Mouse (Mus musculus) macrophage (primary cell): ENCODE measurements around the gene Kat14. TPM values are rescaled to one million over a fixed set of nuclear protein-coding genes. Genes with fewer than 3 reads are reported as not detected.

ENCODE experiments used
- H3K27ac ChIP-seq: fragments of 350-480 bp; formaldehyde crosslinking; 2 replicates; pipeline ENCODE4 v1.9.0; 2021
- H3K36me3 ChIP-seq: fragments of 350-480 bp; formaldehyde crosslinking; 2 replicates; pipeline ENCODE4 v1.9.0; 2021; ENCODE audit errors: inconsistent target
- H3K4me3 ChIP-seq: fragments of 350-480 bp; formaldehyde crosslinking; 2 replicates; pipeline ENCODE4 v1.9.0; 2021; ENCODE audit errors: inconsistent target
- H3K79me2 ChIP-seq: fragments of 350-480 bp; formaldehyde crosslinking; 2 replicates; pipeline ENCODE4 v1.9.0; 2021; ENCODE audit errors: inconsistent target
- WGBS: methylation state at CpG from one replicate; pipeline ENCODE4 v1.1.7; 2026; ENCODE audit warnings: inconsistent platforms; ENCODE audit not compliant: missing documents; 5-methylcytosine and 5-hydroxymethylcytosine counted together
- polyA plus RNA-seq: library from polyadenylated mRNA; stranded (reverse); fragments of 250-400 nt; gene quantifications from 3 replicates; pipeline ENCODE4 v1.2.4, GENCODE M21; 2018; ENCODE audit warnings: inconsistent platforms
- total RNA-seq, 78 experiments: library from RNA; depleted of rRNA; stranded (reverse); fragments of 250-400 nt; gene quantifications; 1 replicate in 9 of 78; 2 replicates in 24 of 78; 3 replicates in 43 of 78; 4 replicates in 2 of 78; pipeline ENCODE4 v1.2.4; 2018; ENCODE audit warnings: inconsistent platforms in 56 of 78

Gene Kat14
- total RNA-seq (2018; cell fraction: chromatin; rRNA removed) = 10 to 100 TPM in 23 of 26 experiments, 1 to 10 TPM in 3; 8.1 to 91.6 (median 41.1) TPM
- 10 to 100 TPM in 25 of 26 experiments, 1 to 10 TPM in 1; 9.7 to 38.1 (median 30.1) TPM for total RNA-seq (2018; cell fraction: cytosol; rRNA removed)
- 10 to 100 TPM in 25 of 26 experiments, 1 to 10 TPM in 1; 9.7 to 82.4 (median 35.2) TPM for total RNA-seq (2018; cell fraction: nucleus; rRNA removed)
- 23.5 to 36.0 TPM (median 28.7 TPM) in 3 replicates for polyA plus RNA-seq

GRCm38 (mm10) chr2:144368400-144369019 lies at the start of gene Kat14, which contains the start of gene Pet117:
Gene Kat14 (plus strand): TSS chr2:144368983.
Gene Pet117 (plus strand): TSS chr2:144368996.
- H3K27ac ChIP-seq = peak within 1 kb of the TSS; percentile 91
- H3K79me2 ChIP-seq = peaks cover 43% of the 10 kb centered on the region
- peak within 1 kb of the TSS; percentile 85 for H3K4me3 ChIP-seq
- H3K36me3 ChIP-seq = peaks cover 4% of the 10 kb centered on the region
- WGBS = 6% methylated on average over 38 of the region's 38 CpGs

GRCm38 (mm10) chr2:144324218-144324617 lies 44.6 kb upstream of the Kat14 start:
- WGBS = 82% methylated on average over 3 of the region's 3 CpGs
- H3K27ac ChIP-seq = no peak overlapping the region

GRCm38 (mm10) chr2:144329451-144329850 lies 39.3 kb upstream of the Kat14 start:
- Histone ChIP-seq H3K79me2 (no peaks in the 10 kb centered on the region), H3K36me3 (no peaks in the 10 kb centered on the region), H3K27ac (no peak overlapping the region), H3K4me3 (no peak overlapping the region)
- WGBS = 58% methylated on average over 2 of the region's 10 CpGs

More at GRCm38 (mm10) chr2:144324218-144324617, 44.6 kb upstream of the Kat14 start:
- H3K4me3 ChIP-seq = no peak overlapping the region
- H3K79me2 ChIP-seq = no peaks in the 10 kb centered on the region
- H3K36me3 ChIP-seq = no peaks in the 10 kb centered on the region

- Histone ChIP-seq H3K27ac (no peak overlapping the region), H3K36me3 (no peaks in the 10 kb centered on the region), H3K79me2 (no peaks in the 10 kb centered on the region), H3K4me3 (no peak overlapping the region)
- 21% methylated on average over 10 of the region's 10 CpGs for WGBS
These were observed 38.8 kb upstream of the Kat14 start for GRCm38 (mm10) chr2:144329937-144330336.

- 9% methylated on average over 31 of the region's 41 CpGs for WGBS
- H3K36me3 ChIP-seq = no peaks in the 10 kb centered on the region
- no peak overlapping the region for H3K4me3 ChIP-seq
- no peak overlapping the region for H3K27ac ChIP-seq
- no peaks in the 10 kb centered on the region for H3K79me2 ChIP-seq
These were observed 38.3 kb upstream of the Kat14 start for GRCm38 (mm10) chr2:144330352-144330959.

- H3K36me3 ChIP-seq = no peaks in the 10 kb centered on the region
- WGBS = 3% methylated on average over 47 of the region's 50 CpGs
- H3K4me3 ChIP-seq = no peak overlapping the region
- no peaks in the 10 kb centered on the region for H3K79me2 ChIP-seq
- no peak overlapping the region for H3K27ac ChIP-seq
These were observed 37.8 kb upstream of the Kat14 start for GRCm38 (mm10) chr2:144330960-144331371.

- H3K27ac ChIP-seq = no peak within 1 kb of the TSS
- WGBS = 5% methylated on average over 62 of the region's 62 CpGs
These were observed 37.1 kb upstream of the Kat14 start, which contains the start of gene Ovol2 for GRCm38 (mm10) chr2:144331401-144332302. Gene Ovol2 (minus strand): TSS chr2:144332146.

GRCm38 (mm10) chr2:144332486-144332885 lies 36.3 kb upstream of the Kat14 start:
- Histone ChIP-seq H3K4me3 (no peak overlapping the region), H3K27ac (no peak overlapping the region), H3K79me2 (no peaks in the 10 kb centered on the region), H3K36me3 (no peaks in the 10 kb centered on the region)
- 18% methylated on average over 9 of the region's 9 CpGs for WGBS

More at GRCm38 (mm10) chr2:144331401-144332302, 37.1 kb upstream of the Kat14 start, which contains the start of gene Ovol2:
- Histone ChIP-seq H3K79me2 (no peaks in the 10 kb centered on the region), H3K36me3 (no peaks in the 10 kb centered on the region), H3K4me3 (no peak within 1 kb of the TSS)

GRCm38 (mm10) chr2:144333138-144333842 lies 35.5 kb upstream of the Kat14 start:
- Histone ChIP-seq H3K4me3 (no peak overlapping the region), H3K79me2 (peaks cover 3% of the 10 kb centered on the region; the same call in 1 of the 2 replicates), H3K27ac (no peak overlapping the region), H3K36me3 (no peaks in the 10 kb centered on the region)
- 34% methylated on average over 28 of the region's 28 CpGs for WGBS

- Histone ChIP-seq H3K4me3 (peak overlapping the region; percentile 41), H3K36me3 (peaks cover 13% of the 10 kb centered on the region), H3K79me2 (peaks cover 14% of the 10 kb centered on the region; the same call in 1 of the 2 replicates), H3K27ac (peak overlapping the region; percentile 89)
- WGBS = 5% methylated on average over 3 of the region's 3 CpGs
These were observed 31.6 kb upstream of the Kat14 start for GRCm38 (mm10) chr2:144337230-144337629.

GRCm38 (mm10) chr2:144337701-144338100 lies 31.1 kb upstream of the Kat14 start:
- H3K27ac ChIP-seq = peak overlapping the region; percentile 89
- 9% methylated on average over 8 of the region's 8 CpGs for WGBS

GRCm38 (mm10) chr2:144338149-144338548 lies 30.6 kb upstream of the Kat14 start:
- Histone ChIP-seq H3K79me2 (peaks cover 14% of the 10 kb centered on the region; the same call in 1 of the 2 replicates), H3K36me3 (peaks cover 22% of the 10 kb centered on the region), H3K27ac (peak overlapping the region; percentile 89), H3K4me3 (peak overlapping the region; percentile 41; the same call in 1 of the 2 replicates)
- 63% methylated on average over 6 of the region's 6 CpGs for WGBS

More at GRCm38 (mm10) chr2:144337701-144338100, 31.1 kb upstream of the Kat14 start:
- Histone ChIP-seq H3K36me3 (peaks cover 18% of the 10 kb centered on the region), H3K4me3 (peak overlapping the region; percentile 41), H3K79me2 (peaks cover 14% of the 10 kb centered on the region; the same call in 1 of the 2 replicates)

GRCm38 (mm10) chr2:144343158-144343557 lies 25.6 kb upstream of the Kat14 start:
- H3K79me2 ChIP-seq = peaks cover 11% of the 10 kb centered on the region; the same call in 1 of the 2 replicates
- H3K4me3 ChIP-seq = no peak overlapping the region
- 35% methylated on average over 4 of the region's 4 CpGs for WGBS
- peaks cover 24% of the 10 kb centered on the region for H3K36me3 ChIP-seq
- H3K27ac ChIP-seq = no peak overlapping the region
